Comparison of ENCODE assay signal across 22 mouse cellular contexts in the genomic region with DNA sequence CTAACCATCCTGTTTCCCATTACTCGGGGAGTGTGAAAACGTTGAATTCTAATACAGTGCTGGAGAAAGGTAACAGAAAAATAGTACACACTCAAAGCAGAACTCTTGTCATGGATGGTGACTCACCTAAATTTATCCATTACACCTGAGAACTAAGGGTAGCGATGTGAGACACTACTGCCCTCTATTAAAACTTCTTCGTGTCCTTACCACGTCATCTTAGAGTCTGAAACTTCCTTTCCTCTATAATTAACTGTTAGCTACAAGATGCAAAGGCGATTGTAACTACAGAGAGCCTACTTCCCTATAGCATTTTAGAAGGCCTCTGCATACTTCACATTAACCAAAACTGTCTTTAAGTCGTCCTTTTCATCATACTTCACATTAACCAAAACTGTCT. TPM values are rescaled to one million over a fixed set of nuclear protein-coding genes. Genes with fewer than 3 reads are reported as not detected.
A peak's percentile ranks its signal among the peaks of the same experiment; 100 is the strongest.
DNase-seq lines count a peak whose midpoint lies in the region; ATAC-seq lines count a peak whose summit lies in the region.
"Had no signal": no experiment of that assay in that cellular context is flagged by ENCODE, and none has a peak within 500 bp of the region (broad histone marks: within the 10 kb centered on the region; RNA-seq: fewer than 3 reads in every experiment).

No protein-coding gene starts in this region.

- peak; percentile 55 for ATAC-seq in CD4-positive, CD25-positive, alpha-beta regulatory T cell, adult 4 months
- peak; percentile 36 for ATAC-seq in inflammation-experienced regulatory T-cells, adult 6 months
- no peak for ATAC-seq in erythroid progenitor cell, adult 5-6 weeks (replicated peaks; ENCODE audit: low FRiP score, poor library complexity, severe bottlenecking)
- ATAC-seq: forebrain, embryonic 15.5 days; hindbrain, embryonic 16.5 days had no signal

- peaks cover 3% of the 10 kb centered on the region; the same call in 1 of the 2 replicates for H3K36me3 ChIP-seq in splenic B cell, adult 2 months (ENCODE audit: control insufficient read depth, insufficient read depth, low read length, poor library complexity, severe bottlenecking)

- peak; percentile 75 for DNase-seq in A20 (ENCODE audit: low read depth, low spot score)
- DNase-seq in splenic B cell, adult 2 months (ENCODE audit: low read depth, low spot score), result peak; percentile 75
- DNase-seq in lung, postnatal 4 days, result no peak
- no peak for DNase-seq in right cerebral cortex, postnatal 36 days (ENCODE audit: low spot score in 2 of 2)
- DNase-seq: adrenal gland, adult 8-10 months; adrenal gland, postnatal 25 days; cerebellum, adult 18-20 months; cerebellum, adult 9-10 months; cerebellum, postnatal 14 days; gastrocnemius, postnatal 25 days; heart, adult 18-20 months; heart, postnatal 10 days; heart, postnatal 36 days had no signal

- no peaks in the 10 kb centered on the region for H3K27me3 ChIP-seq in splenic B cell, adult 2 months (ENCODE audit: control insufficient read depth, insufficient read depth, low read length, poor library complexity, severe bottlenecking)
- H3K27me3 ChIP-seq: forebrain, embryonic 12.5 days; forebrain, embryonic 15.5 days; heart, embryonic 12.5 days; heart, embryonic 15.5 days; hindbrain, embryonic 13.5 days had no signal

RNA-seq across cellular contexts. Expression of a gene that starts 12.1 kb away (rescaled TPM):
- 10 to 100 TPM in 1 of 2 experiments, 1 to 10 TPM in 1; 7.6 to 10.7 TPM for polyA plus RNA-seq in CD4-positive, CD25-positive, alpha-beta regulatory T cell, adult 4 months (2017; shearing (Covaris generic))
- 10 to 100 TPM in 2 of 3 experiments, 1 to 10 TPM in 1; 5.2 to 10.8 (median 10.1) TPM for polyA plus RNA-seq in inflammation-experienced regulatory T-cells, adult 6 months (2017; shearing (Covaris generic))
- 2.9 and 4.0 TPM in 2 replicates for total RNA-seq in erythroid progenitor cell, adult 5-6 weeks (2015; ENCODE audit: low replicate concordance)
- 5.9 and 6.2 TPM in 2 replicates for total RNA-seq in erythroid progenitor cell, adult 5-6 weeks (2017; ENCODE audit: low replicate concordance)

RNA-seq across cellular contexts. Expression of a gene that starts 57.7 kb away (rescaled TPM):
- 10 to 100 TPM; 37.1 to 43.5 TPM for polyA plus RNA-seq in CD4-positive, CD25-positive, alpha-beta regulatory T cell, adult 4 months (2017; shearing (Covaris generic))
- polyA plus RNA-seq in inflammation-experienced regulatory T-cells, adult 6 months (2017; shearing (Covaris generic)), result 10 to 100 TPM; 37.8 to 46.5 (median 39.8) TPM
- 13.0 and 13.3 TPM in 2 replicates for total RNA-seq in erythroid progenitor cell, adult 5-6 weeks (2015; ENCODE audit: low replicate concordance)
- total RNA-seq in erythroid progenitor cell, adult 5-6 weeks (2017; ENCODE audit: low replicate concordance), result 2.3 and 11.0 TPM in 2 replicates

Comparison
In these comparisons a context has a peak if more than half of its experiments do, and no peak if none do; other contexts are left out.
1. DNase-seq: peak in A20 (single experiment) and splenic B cell, adult 2 months (single experiment); none in lung, postnatal 4 days (0 of 2) and right cerebral cortex, postnatal 36 days (0 of 2).